Mouse (Mus musculus) thymus, adult 2 months (tissue): ENCODE data around the gene Rptor. TPM values are rescaled to one million over a fixed set of nuclear protein-coding genes. Genes with fewer than 3 reads are reported as not detected.

ENCODE experiments used
- DNase-seq: peaks from one replicate; pipeline ENCODE4 v3.0.0; 2021
- H3K27ac ChIP-seq: fragments of 200-500 bp; 2 replicates; pipeline ENCODE4 v1.5.1; 2012; ENCODE audit warnings: low read length, control low read depth; ENCODE audit not compliant: control insufficient read depth, insufficient read depth
- H3K27me3 ChIP-seq: fragments of 200-500 bp; 2 replicates; pipeline ENCODE4 v1.6.1; 2012; ENCODE audit warnings: mild to moderate bottlenecking, low read length, moderate library complexity, mixed read lengths; ENCODE audit not compliant: control insufficient read depth, insufficient read depth
- H3K36me3 ChIP-seq: fragments of 200-500 bp; 2 replicates; pipeline ENCODE4 v1.6.1; 2012; ENCODE audit warnings: mild to moderate bottlenecking, low read length, moderate library complexity; ENCODE audit not compliant: control insufficient read depth, insufficient read depth
- H3K4me1 ChIP-seq: fragments of 200-500 bp; replicated peaks from 2 replicates; pipeline ENCODE4 v1.6.1; 2012; ENCODE audit warnings: low read length; ENCODE audit not compliant: control insufficient read depth, insufficient read depth
- H3K4me3 ChIP-seq: fragments of 200-500 bp; 2 replicates; pipeline ENCODE4 v1.5.1; 2012; ENCODE audit warnings: mild to moderate bottlenecking, low read length, control low read depth, moderate library complexity; ENCODE audit not compliant: control insufficient read depth, insufficient read depth
- CTCF ChIP-seq: fragments of 200-500 bp; IDR thresholded peaks from 2 replicates; pipeline ENCODE4 v1.5.1; 2012; ENCODE audit warnings: mild to moderate bottlenecking, control low read depth, low read length, moderate library complexity, borderline replicate concordance; ENCODE audit not compliant: control insufficient read depth, poor library complexity, insufficient read depth; ENCODE audit errors: extremely low read depth
- POLR2A ChIP-seq: fragments of 200-500 bp; IDR thresholded peaks from 2 replicates; pipeline ENCODE4 v1.6.1; 2012; ENCODE audit warnings: mild to moderate bottlenecking, low read length, control low read depth, moderate library complexity; ENCODE audit not compliant: control insufficient read depth, poor library complexity, insufficient read depth; ENCODE audit errors: extremely low read depth
- WGBS: fragments of 180-500 bp; shearing (Covaris S2); methylation state at CpG from one replicate; pipeline ENCODE4 v1.1.7; 2018; 5-methylcytosine and 5-hydroxymethylcytosine counted together
- polyA plus RNA-seq: library from polyadenylated mRNA; depleted of rRNA; stranded (reverse); fragments of >200 nt; gene quantifications from 2 replicates; pipeline ENCODE4 v1.2.3, GENCODE M21; 2012

Gene Rptor
- polyA plus RNA-seq, 1 experiment, result 58.7 TPM

GRCm38 (mm10) chr11:119687316-119687715, 84.6 kb downstream of the Rptor start:
- TF ChIP-seq POLR2A (no peak), CTCF (no peak)
- Histone ChIP-seq H3K4me3 (no peak overlapping the region), H3K4me1 (peaks cover 13% of the 10 kb centered on the region), H3K27ac (no peak overlapping the region), H3K27me3 (no peaks in the 10 kb centered on the region), H3K36me3 (no peaks in the 10 kb centered on the region)
- DNase-seq, result no peak
- 94% methylated on average over 3 of the region's 3 CpGs for whole genome bisulfite sequencing

GRCm38 (mm10) chr11:119687966-119688365, 85.3 kb downstream of the Rptor start:
- Histone ChIP-seq H3K27ac (no peak overlapping the region), H3K4me3 (no peak overlapping the region), H3K27me3 (no peaks in the 10 kb centered on the region), H3K36me3 (no peaks in the 10 kb centered on the region), H3K4me1 (peaks cover 13% of the 10 kb centered on the region)
- TF ChIP-seq POLR2A (no peak), CTCF (no peak)
- DNase-seq, result no peak

GRCm38 (mm10) chr11:119689936-119690335, 87.2 kb downstream of the Rptor start:
- DNase-seq, result no peak
- no peak overlapping the region for H3K4me3 ChIP-seq
- 86% methylated on average over 3 of the region's 3 CpGs for WGBS
- H3K27me3 ChIP-seq, result no peaks in the 10 kb centered on the region
- peaks cover 8% of the 10 kb centered on the region; the same call in 1 of the 2 replicates for H3K4me1 ChIP-seq
- no peaks in the 10 kb centered on the region for H3K36me3 ChIP-seq
- TF ChIP-seq POLR2A (no peak), CTCF (no peak)
- no peak overlapping the region for H3K27ac ChIP-seq

- no peak overlapping the region for H3K27ac ChIP-seq
- no peak overlapping the region for H3K4me3 ChIP-seq
- 81% methylated on average over 6 of the region's 6 CpGs for WGBS
- no peak for DNase-seq
- H3K36me3 ChIP-seq, result no peaks in the 10 kb centered on the region
- H3K4me1 ChIP-seq, result peaks cover 8% of the 10 kb centered on the region; the same call in 1 of the 2 replicates
- no peaks in the 10 kb centered on the region for H3K27me3 ChIP-seq
- TF ChIP-seq CTCF (no peak), POLR2A (no peak)
Observed at GRCm38 (mm10) chr11:119692196-119692910, 89.6 kb downstream of the Rptor start.

- TF ChIP-seq CTCF, result no peak
- TF ChIP-seq POLR2A, result no peak
- no peak overlapping the region for H3K4me3 ChIP-seq
- no peak for DNase-seq
- no peaks in the 10 kb centered on the region for H3K27me3 ChIP-seq
- no peaks in the 10 kb centered on the region for H3K36me3 ChIP-seq
- 9% methylated on average over 1 of the region's 1 CpGs for WGBS
- H3K27ac ChIP-seq, result no peak overlapping the region
- H3K4me1 ChIP-seq, result peaks cover 8% of the 10 kb centered on the region; the same call in 1 of the 2 replicates
Observed at GRCm38 (mm10) chr11:119692911-119693261, 90.2 kb downstream of the Rptor start.

- no peak for TF ChIP-seq POLR2A
- TF ChIP-seq CTCF, result no peak
- Histone ChIP-seq H3K36me3 (no peaks in the 10 kb centered on the region), H3K4me1 (peaks cover 8% of the 10 kb centered on the region; the same call in 1 of the 2 replicates), H3K4me3 (no peak overlapping the region), H3K27me3 (no peaks in the 10 kb centered on the region), H3K27ac (no peak overlapping the region)
- DNase-seq, result no peak
- 94% methylated on average over 10 of the region's 10 CpGs for WGBS
Observed at GRCm38 (mm10) chr11:119694146-119694860, 91.6 kb downstream of the Rptor start.

GRCm38 (mm10) chr11:119696401-119696800, 93.7 kb downstream of the Rptor start:
- H3K4me3 ChIP-seq, result no peak overlapping the region
- no peaks in the 10 kb centered on the region for H3K36me3 ChIP-seq
- peaks cover 8% of the 10 kb centered on the region; the same call in 1 of the 2 replicates for H3K4me1 ChIP-seq
- no peak overlapping the region for H3K27ac ChIP-seq
- DNase-seq, result no peak
- WGBS, result 90% methylated on average over 2 of the region's 2 CpGs
- H3K27me3 ChIP-seq, result no peaks in the 10 kb centered on the region
- TF ChIP-seq CTCF, result no peak
- TF ChIP-seq POLR2A, result no peak
